Mouse (Mus musculus): Measurements from ENCODE around the gene Dynll1.

Dynll1 gene

DNA sequence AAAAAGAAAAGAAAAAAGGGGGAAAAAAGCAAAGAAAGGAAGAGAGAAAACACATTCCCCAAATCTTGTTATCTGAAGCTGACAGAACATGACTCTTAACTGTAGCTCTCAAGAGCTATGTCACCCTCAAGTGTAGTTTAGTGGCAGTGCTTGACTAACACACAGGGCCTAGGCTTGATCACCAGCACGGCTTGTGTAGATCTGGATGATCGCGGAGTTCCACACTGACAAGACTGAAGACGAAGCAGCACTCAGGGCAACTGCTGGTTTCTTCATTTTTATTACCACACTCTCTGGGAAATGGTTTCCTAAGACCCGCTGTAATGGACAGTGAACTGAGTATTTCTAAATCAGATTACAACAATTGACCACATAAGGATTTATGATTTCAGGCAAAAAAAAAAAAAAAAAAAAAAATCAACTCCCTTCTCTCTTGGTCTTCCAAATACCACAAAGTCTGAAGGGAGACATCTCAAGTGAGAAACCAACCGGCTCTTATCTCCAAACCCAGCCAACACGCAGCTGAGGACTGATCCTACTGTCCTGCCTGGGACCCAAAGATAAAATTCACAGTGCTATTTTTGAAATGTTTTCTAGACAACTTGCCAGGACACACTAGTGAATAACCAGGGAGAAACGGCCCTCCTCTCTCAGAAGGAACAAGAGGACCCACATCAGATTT is 33.9 kb downstream of the Dynll1 start:
- DNase-seq = no peak

DNA sequence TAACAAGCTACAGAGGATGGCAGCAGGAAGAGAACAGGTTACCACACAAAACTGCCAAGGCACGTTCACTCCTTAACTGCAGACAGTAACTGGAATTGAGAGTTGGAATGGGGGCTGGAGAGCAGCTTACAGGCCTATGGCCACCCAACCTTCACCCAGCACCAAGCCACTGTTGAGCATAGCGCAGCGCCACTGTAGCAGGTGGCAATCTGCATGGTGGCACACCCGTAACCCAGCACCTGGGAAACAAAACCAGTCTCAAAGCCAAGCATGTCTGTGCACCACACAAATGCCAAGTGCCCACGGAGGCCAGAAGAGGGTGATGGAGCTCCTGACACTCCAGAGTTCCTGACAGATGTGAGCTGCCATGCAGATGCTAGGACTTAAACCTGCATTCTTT is 34.5 kb downstream of the Dynll1 start:
- no peak for DNase-seq

DNA sequence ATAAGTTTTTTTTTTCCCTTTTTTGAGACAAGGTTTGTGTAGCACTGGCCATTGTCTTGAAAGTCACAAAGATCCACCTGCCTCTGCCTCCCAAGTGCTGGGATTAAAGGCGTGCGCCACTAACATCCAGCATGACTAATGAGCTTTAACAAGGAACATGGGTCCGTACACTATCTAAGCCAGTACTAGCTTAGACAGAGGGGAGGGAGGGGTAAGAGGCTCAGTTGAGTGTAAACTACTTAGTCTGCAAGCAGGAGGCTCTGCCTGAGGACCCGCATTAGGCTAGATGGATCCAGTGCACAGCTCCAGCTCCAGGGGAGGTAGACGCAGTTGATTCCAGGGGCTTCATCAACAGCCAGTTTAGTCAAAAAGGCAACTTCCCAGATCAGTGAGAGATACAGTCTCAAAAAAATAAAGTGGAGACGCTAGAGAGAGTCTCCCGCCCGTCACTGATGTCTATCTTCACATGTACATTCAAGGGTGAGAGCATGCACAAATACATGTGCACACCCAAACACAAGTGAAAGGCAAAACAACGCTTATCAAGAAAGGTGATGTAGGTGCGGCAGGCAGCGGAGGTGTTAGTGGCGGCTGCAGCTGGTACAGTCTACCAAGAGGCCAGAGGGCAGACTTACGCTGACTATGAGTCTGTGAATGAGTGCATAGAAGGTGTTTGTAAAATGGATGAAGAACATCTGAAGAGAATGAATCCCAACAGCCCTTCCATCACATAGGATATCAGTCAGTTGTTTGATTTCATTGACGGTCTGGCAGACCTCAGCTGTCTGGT is 38.1 kb downstream of the Dynll1 start:
- no peak for DNase-seq

DNA sequence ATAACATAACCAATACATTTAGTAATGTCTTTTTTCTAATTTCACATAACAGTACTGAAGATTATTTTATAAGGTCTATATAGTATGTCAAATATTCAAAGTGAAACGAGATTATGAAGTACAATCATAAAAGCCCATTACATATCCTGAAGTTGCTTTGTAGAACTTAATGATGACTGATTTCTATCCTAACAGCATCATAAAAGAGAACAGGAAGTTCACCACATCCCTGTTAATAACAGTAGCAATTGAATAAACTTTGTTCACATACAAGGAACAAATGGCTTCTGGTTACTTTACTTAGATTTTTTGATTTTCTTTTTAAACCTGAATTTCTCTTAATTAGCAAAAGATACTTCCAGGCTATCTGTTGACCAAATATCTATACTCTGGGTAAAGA is 38.9 kb downstream of the Dynll1 start:
- DNase-seq = no peak

DNA sequence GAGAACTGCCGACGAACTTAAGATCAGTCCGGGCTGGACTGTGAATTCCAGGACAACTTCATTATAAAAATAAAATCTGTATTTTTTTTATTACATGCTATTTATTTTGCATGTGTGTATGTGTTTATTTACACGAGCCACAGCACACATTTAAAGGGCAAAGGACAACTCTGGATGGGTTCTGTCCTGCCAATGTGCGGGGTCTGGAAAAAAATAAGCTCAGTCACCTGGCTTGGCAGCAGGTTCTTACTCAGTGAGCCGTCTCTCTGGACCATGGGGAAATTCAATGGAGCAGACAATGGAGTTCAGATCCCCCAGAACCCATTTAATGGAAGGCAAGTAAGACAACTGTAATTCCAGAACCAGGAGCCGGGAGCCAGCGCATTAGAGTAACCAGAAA is 39.7 kb downstream of the Dynll1 start:
- no peak for DNase-seq

DNA sequence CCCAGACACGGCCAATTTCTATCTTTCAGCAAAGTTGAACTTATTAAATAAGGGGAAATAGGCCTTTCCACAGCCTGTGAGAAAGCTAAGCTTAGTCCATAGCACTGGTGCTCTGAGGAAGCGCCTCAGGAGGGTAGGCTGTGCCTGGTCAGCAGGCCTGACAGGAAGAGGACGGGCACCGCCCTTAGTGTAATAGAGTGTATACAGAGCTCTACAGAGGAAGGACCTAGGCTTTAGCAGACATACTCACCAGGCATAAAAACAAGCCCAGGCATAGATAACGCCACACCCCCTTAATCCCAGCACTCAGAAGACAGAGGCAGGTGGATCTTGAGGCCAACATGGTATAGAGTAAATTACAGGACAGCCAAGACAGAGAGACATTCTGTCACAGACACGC is 40.4 kb downstream of the Dynll1 start:
- peak; percentile 94 for DNase-seq

DNA sequence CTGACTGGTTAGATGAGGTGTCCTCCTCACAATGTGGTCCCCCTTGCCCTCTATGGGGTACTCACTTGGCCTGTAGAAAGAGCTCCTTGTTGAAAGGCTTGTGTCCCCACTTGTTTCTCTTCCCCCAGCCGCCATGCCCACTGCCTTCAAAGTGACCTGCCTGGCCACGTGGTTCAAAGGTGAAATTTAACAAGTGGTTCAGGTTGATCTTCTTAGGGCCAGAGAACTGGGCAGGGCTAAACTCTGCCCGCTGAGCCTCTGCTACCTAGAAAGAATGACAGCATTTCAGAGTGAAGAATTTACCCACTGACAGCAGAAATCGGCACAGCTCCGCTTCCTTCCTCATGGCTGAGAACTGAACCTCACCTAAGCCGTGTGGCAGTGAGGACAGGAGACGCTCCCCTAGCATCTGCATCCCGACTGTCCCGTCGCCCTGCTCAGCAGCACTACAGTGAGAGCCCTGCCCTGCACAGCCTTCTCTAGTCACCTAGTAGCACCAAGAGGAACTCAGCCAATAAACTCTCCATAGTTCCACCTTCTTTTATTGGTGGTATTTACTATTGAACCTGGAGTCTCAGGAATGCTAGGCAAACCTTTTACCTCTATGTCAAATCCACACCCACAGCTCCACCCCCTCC is 43.8 kb downstream of the Dynll1 start:
- no peak for DNase-seq

DNA sequence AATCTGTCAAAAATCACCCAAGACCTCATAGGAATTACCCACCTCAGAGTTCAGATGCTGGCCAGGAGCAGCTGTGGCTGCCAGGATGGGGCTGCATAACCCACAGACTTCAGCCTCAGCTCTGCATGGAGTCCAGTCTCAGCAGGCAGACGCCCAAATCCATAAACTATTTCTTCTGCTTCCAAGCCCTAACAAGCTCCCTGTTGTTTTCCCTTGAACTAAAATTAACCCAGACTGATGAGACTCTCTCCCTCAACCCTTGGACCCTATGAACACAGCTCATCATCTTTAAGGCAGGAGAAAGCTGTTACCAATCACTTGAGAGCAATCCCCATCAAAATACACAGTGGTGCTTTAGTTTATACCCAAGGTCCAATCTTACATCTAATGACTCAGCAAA is 45.3 kb downstream of the Dynll1 start:
- no peak for DNase-seq

Data from heart, adult 11 months (tissue).